Mouse (Mus musculus) kidney, embryonic 14.5 days (tissue): ENCODE data around the gene Ush1c. TPM values are rescaled to one million over a fixed set of nuclear protein-coding genes. Genes with fewer than 3 reads are reported as not detected.

Source experiments
- polyA plus RNA-seq: library from polyadenylated mRNA; unstranded; fragments of >200 nt; fragmentation: Nextera tagmentation; extraction: Ambion mirVana; gene quantifications from 2 replicates; pipeline ENCODE4 v1.2.1, GENCODE M21; 2014

Gene Ush1c
- polyA plus RNA-seq, 1 experiment from 2014 or later = 8.7 TPM

Other genes with a start within 250 kb of the Ush1c start
- 0.04 and 0.53 TPM in 2 replicates for gene Abcc6, start 208.2 kb downstream of the Ush1c start, polyA plus RNA-seq
- gene Nomo1, start 204.8 kb downstream of the Ush1c start, polyA plus RNA-seq = 23.7 and 24.5 TPM in 2 replicates
- 0.10 and 0.19 TPM in 2 replicates for gene Kcnj11, start 137.7 kb downstream of the Ush1c start, polyA plus RNA-seq
- 1.5 and 1.9 TPM in 2 replicates for gene Abcc8, start 58.5 kb downstream of the Ush1c start, polyA plus RNA-seq
- gene Otog, start 2.5 kb upstream of the Ush1c start, polyA plus RNA-seq = 0.03 TPM in 1 of 2 replicates, not detected in the other
- 0.34 and 0.37 TPM in 2 replicates for gene Myod1, start 138.0 kb upstream of the Ush1c start, polyA plus RNA-seq
- gene Kcnc1, start 158.0 kb upstream of the Ush1c start, polyA plus RNA-seq = 0.07 TPM in 1 of 2 replicates, not detected in the other